ENCODE assay signal across 25 mouse cellular contexts in genomic region chrX:133926760-133927159, GRCm38 (mm10). TPM values are rescaled to one million over a fixed set of nuclear protein-coding genes. Genes with fewer than 3 reads are reported as not detected.
DNase-seq lines count a peak whose midpoint lies in the region; ATAC-seq and TF ChIP-seq lines count a peak whose summit lies in the region.
"Had no signal": no experiment of that assay in that cellular context is flagged by ENCODE, and none has a peak within 500 bp of the region (broad histone marks: within the 10 kb centered on the region; RNA-seq: fewer than 3 reads in every experiment).

No protein-coding gene starts in this region.

- H3K79me2 ChIP-seq in MEL (ENCODE audit: control insufficient read depth, insufficient read depth, low read length, poor library complexity): no peaks in the 10 kb centered on the region

- DNase-seq in A20 (ENCODE audit: low read depth, low spot score): peak; percentile 3
- no peak for DNase-seq in MEL (ENCODE audit: low read depth, low spot score)
- DNase-seq in kidney, adult 18-20 months: no peak
- no peak for DNase-seq in testis, postnatal 10 days (ENCODE audit: low spot score)
- DNase-seq in midbrain, embryonic 11.5 days (ENCODE audit: low spot score, missing footprints): no peak
- DNase-seq: adrenal gland, adult 2 months; adrenal gland, adult 8-10 months; adrenal gland, postnatal 10 days; adrenal gland, postnatal 14 days; adrenal gland, postnatal 25 days; adrenal gland, postnatal 36 days; B cell, adult 2 months; cerebellum, adult 11 months; cerebellum, adult 11-12 months; cerebellum, adult 18-20 months; cerebellum, adult 2 months had no signal

- ATAC-seq in granulocyte monocyte progenitor cell, adult 5-6 weeks (replicated peaks; ENCODE audit: poor library complexity, severe bottlenecking): peak; percentile 69
- peak; percentile 44; the same call in 1 of the 2 replicates for ATAC-seq in megakaryocyte progenitor cell, adult 5-6 weeks (replicated peaks; ENCODE audit: poor library complexity)
- no peak for ATAC-seq in kidney, embryonic 14.5 days (ENCODE audit: low FRiP score, low TSS enrichment)
- no peak for ATAC-seq in midbrain, embryonic 11.5 days (ENCODE audit: low FRiP score)
- ATAC-seq: activated CD4-positive, CD25-positive, alpha-beta regulatory T cell, adult 4 months; CD4-positive, CD25-positive, alpha-beta regulatory T cell, adult 4 months; Patski had no signal

- H3K36me3 ChIP-seq in MEL (ENCODE audit: control insufficient read depth in 1 of 2, insufficient read depth in 2 of 2, low read length in 2 of 2): no peaks in the 10 kb centered on the region
- H3K36me3 ChIP-seq in kidney, embryonic 14.5 days (ENCODE audit: control insufficient read depth, insufficient read depth, low read length): no peaks in the 10 kb centered on the region
- no peaks in the 10 kb centered on the region for H3K36me3 ChIP-seq in midbrain, embryonic 11.5 days (ENCODE audit: control insufficient read depth, insufficient read depth, low read length)
- H3K36me3 ChIP-seq: G1E had no signal

- no peak for TF ChIP-seq EP300 in MEL (IDR thresholded peaks at IDR 0.05; ENCODE audit: low read depth in 1 of 2, low read length in 2 of 2)

- no peak for TF ChIP-seq POLR2A in MEL (IDR thresholded peaks at IDR 0.05; ENCODE audit: control insufficient read depth in 1 of 2, insufficient read depth in 1 of 2, low read depth in 1 of 2, low read length in 2 of 2, poor library complexity in 1 of 2)

- 76% methylated on average over 5 of the region's 5 CpGs for WGBS in kidney, embryonic 14.5 days
- WGBS in midbrain, embryonic 11.5 days: 89% methylated on average over 5 of the region's 5 CpGs

- no peak for TF ChIP-seq CTCF in MEL (IDR thresholded peaks at IDR 0.05 in 2 of 3, conservative IDR thresholded peaks at IDR 0.05 in 1 of 3; ENCODE audit: control insufficient read depth in 1 of 3, insufficient read depth in 1 of 3, low read depth in 2 of 3, low read length in 3 of 3, poor library complexity in 1 of 3, severe bottlenecking in 1 of 3)

- no peak overlapping the region for H3K4me3 ChIP-seq in MEL (ENCODE audit: control insufficient read depth in 1 of 2, insufficient read depth in 1 of 2, low read depth in 2 of 2, low read length in 2 of 2)
- H3K4me3 ChIP-seq in kidney, embryonic 14.5 days (ENCODE audit: low read length): no peak overlapping the region
- no peak overlapping the region for H3K4me3 ChIP-seq in midbrain, embryonic 11.5 days (ENCODE audit: low read depth, low read length)

- no peak for TF ChIP-seq RAD21 in MEL (IDR thresholded peaks at IDR 0.05; ENCODE audit: low read depth, low read length)

- no peaks in the 10 kb centered on the region for H3K9me3 ChIP-seq in MEL (replicated peaks; ENCODE audit: insufficient read depth, low read length)
- H3K9me3 ChIP-seq in kidney, embryonic 14.5 days (ENCODE audit: control insufficient read depth, low read length): no peaks in the 10 kb centered on the region
- no peaks in the 10 kb centered on the region for H3K9me3 ChIP-seq in midbrain, embryonic 11.5 days (ENCODE audit: control insufficient read depth, low read length)
- H3K9me3 ChIP-seq: G1E had no signal

- no peak overlapping the region for H3K27ac ChIP-seq in MEL (ENCODE audit: control insufficient read depth, low read depth, low read length)
- H3K27ac ChIP-seq in kidney, embryonic 14.5 days (ENCODE audit: low read depth, low read length): no peak overlapping the region
- H3K27ac ChIP-seq in midbrain, embryonic 11.5 days (ENCODE audit: low read depth, low read length): no peak overlapping the region

- H3K9ac ChIP-seq in MEL (ENCODE audit: control insufficient read depth, low read depth, low read length, poor library complexity, severe bottlenecking): no peak overlapping the region
- H3K9ac ChIP-seq in kidney, embryonic 14.5 days (ENCODE audit: low read depth, low read length): no peak overlapping the region
- no peak overlapping the region for H3K9ac ChIP-seq in midbrain, embryonic 11.5 days (ENCODE audit: low read length)

- H3K4me1 ChIP-seq in MEL (ENCODE audit: control insufficient read depth in 1 of 2, insufficient read depth in 2 of 2, low read length in 2 of 2): peaks cover 0 to 2% of the 10 kb centered on the region in 2 experiments; a peak in 2 of 4 replicates
- H3K4me1 ChIP-seq in kidney, embryonic 14.5 days (ENCODE audit: control insufficient read depth, insufficient read depth, low read length): no peaks in the 10 kb centered on the region
- H3K4me1 ChIP-seq in midbrain, embryonic 11.5 days (ENCODE audit: control insufficient read depth, insufficient read depth, low read length): no peaks in the 10 kb centered on the region

- H3K4me2 ChIP-seq in kidney, embryonic 14.5 days (replicated peaks; ENCODE audit: low read depth, low read length): no peak overlapping the region
- H3K4me2 ChIP-seq in midbrain, embryonic 11.5 days: no peak overlapping the region

- no peaks in the 10 kb centered on the region; a peak in 1 of 4 replicates for H3K27me3 ChIP-seq in MEL (ENCODE audit: control insufficient read depth in 1 of 2, insufficient read depth in 2 of 2, low read length in 2 of 2)
- H3K27me3 ChIP-seq in kidney, embryonic 14.5 days (ENCODE audit: control insufficient read depth, insufficient read depth, low read length): no peaks in the 10 kb centered on the region; the same call in 1 of the 2 replicates
- no peaks in the 10 kb centered on the region; the same call in 1 of the 2 replicates for H3K27me3 ChIP-seq in midbrain, embryonic 11.5 days (ENCODE audit: control insufficient read depth, insufficient read depth, low read length)
- H3K27me3 ChIP-seq: CH12.LX had no signal

TF ChIP-seq in MEL, 35 proteins besides CTCF, POLR2A, EP300 and RAD21:
- TF ChIP-seq BHLHE40 (IDR thresholded peaks at IDR 0.05; ENCODE audit: borderline replicate concordance, low read depth, low read length) (peak; percentile 56; the same call in 1 of the 2 replicates), USF2 (IDR thresholded peaks at IDR 0.05; ENCODE audit: borderline replicate concordance in 1 of 2, insufficient read depth in 1 of 2, low read depth in 1 of 2, low read length in 2 of 2) (0 out of 4 replicates have a peak, but pooled peaks of 1 of the 2 experiments have one; percentile 48), MEF2A (IDR thresholded peaks at IDR 0.05; ENCODE audit: extremely low read depth, insufficient replicate concordance, low read depth, low read length, poor library complexity, severe bottlenecking) (no peak), USF1 (IDR thresholded peaks at IDR 0.05; ENCODE audit: low read depth, low read length) (peak; percentile 86), UBTF (IDR thresholded peaks at IDR 0.05; ENCODE audit: borderline replicate concordance, insufficient read depth, low read depth, low read length) (no peak), MAX (IDR thresholded peaks at IDR 0.05; ENCODE audit: low read length) (peak; percentile 24; the same call in 1 of the 2 replicates), E2F4 (IDR thresholded peaks at IDR 0.05; ENCODE audit: borderline replicate concordance, low read depth, low read length) (no peak)

RNA-seq across cellular contexts. Expression of gene Srpx2, which starts 18.5 kb away (rescaled TPM):
- not detected in 2 replicates for total RNA-seq in MEL (2012; rRNA removed)
- polyA plus RNA-seq in MEL (2012; ENCODE audit: insufficient read depth in 1 of 2, insufficient read length in 2 of 2, low read depth in 1 of 2, low replicate concordance in 2 of 2, missing spikeins in 1 of 2): not detected
- total RNA-seq in granulocyte monocyte progenitor cell, adult 5-6 weeks (2014; fragmentation: Nextera tagmentation): not detected in 2 replicates
- total RNA-seq in granulocyte monocyte progenitor cell, adult 5-6 weeks (2017): not detected in 2 replicates
- total RNA-seq in megakaryocyte progenitor cell, adult 5-6 weeks (2015): not detected in 2 replicates
- total RNA-seq in megakaryocyte progenitor cell, adult 5-6 weeks (2017): not detected in 2 replicates
- polyA plus RNA-seq in kidney, embryonic 14.5 days (2014; fragmentation: Nextera tagmentation; extraction: Ambion mirVana): 1.7 and 1.8 TPM in 2 replicates
- 1.6 and 1.8 TPM in 2 replicates for polyA plus RNA-seq in midbrain, embryonic 11.5 days (2014; fragmentation: Nextera tagmentation; extraction: Ambion mirVana)
- total RNA-seq: CH12.LX, G1E had no signal
- polyA plus RNA-seq: activated CD4-positive, CD25-positive, alpha-beta regulatory T cell, adult 4 months; CD4-positive, CD25-positive, alpha-beta regulatory T cell, adult 4 months; G1E had no signal

RNA-seq across cellular contexts. Expression of gene Tspan6, which starts 28.5 kb away (rescaled TPM):
- total RNA-seq in MEL (2012; rRNA removed): 14.1 and 15.7 TPM in 2 replicates
- polyA plus RNA-seq in MEL (2012; ENCODE audit: insufficient read depth in 1 of 2, insufficient read length in 2 of 2, low read depth in 1 of 2, low replicate concordance in 2 of 2, missing spikeins in 1 of 2): 10 to 100 TPM in 1 of 2 experiments, not detected in 1; 22.0 TPM
- 1.6 TPM in 1 of 2 replicates, not detected in the other for total RNA-seq in granulocyte monocyte progenitor cell, adult 5-6 weeks (2014; fragmentation: Nextera tagmentation)
- total RNA-seq in granulocyte monocyte progenitor cell, adult 5-6 weeks (2017): 2.3 TPM in 1 of 2 replicates, not detected in the other
- 2.0 and 3.8 TPM in 2 replicates for total RNA-seq in megakaryocyte progenitor cell, adult 5-6 weeks (2015)
- total RNA-seq in megakaryocyte progenitor cell, adult 5-6 weeks (2017): 3.0 and 3.9 TPM in 2 replicates
- polyA plus RNA-seq in kidney, embryonic 14.5 days (2014; fragmentation: Nextera tagmentation; extraction: Ambion mirVana): 203 and 238 TPM in 2 replicates
- polyA plus RNA-seq in midbrain, embryonic 11.5 days (2014; fragmentation: Nextera tagmentation; extraction: Ambion mirVana): 235 and 253 TPM in 2 replicates
- total RNA-seq: G1E had no signal
- polyA plus RNA-seq: G1E had no signal

RNA-seq across cellular contexts. Expression of gene Sytl4, which starts 54.9 kb away (rescaled TPM):
- total RNA-seq in MEL (2012; rRNA removed): 0.13 and 0.19 TPM in 2 replicates
- polyA plus RNA-seq in MEL (2012; ENCODE audit: insufficient read depth in 1 of 2, insufficient read length in 2 of 2, low read depth in 1 of 2, low replicate concordance in 2 of 2, missing spikeins in 1 of 2): under 1 TPM in 1 of 2 experiments, not detected in 1; 0.06 TPM
- total RNA-seq in granulocyte monocyte progenitor cell, adult 5-6 weeks (2014; fragmentation: Nextera tagmentation): 1.5 and 1.7 TPM in 2 replicates
- 3.1 and 4.9 TPM in 2 replicates for total RNA-seq in granulocyte monocyte progenitor cell, adult 5-6 weeks (2017)
- total RNA-seq in megakaryocyte progenitor cell, adult 5-6 weeks (2015): 1.3 and 1.9 TPM in 2 replicates
- 2.2 and 5.2 TPM in 2 replicates for total RNA-seq in megakaryocyte progenitor cell, adult 5-6 weeks (2017)
- 2.4 and 3.3 TPM in 2 replicates for polyA plus RNA-seq in kidney, embryonic 14.5 days (2014; fragmentation: Nextera tagmentation; extraction: Ambion mirVana)
- polyA plus RNA-seq in midbrain, embryonic 11.5 days (2014; fragmentation: Nextera tagmentation; extraction: Ambion mirVana): 1.5 and 1.8 TPM in 2 replicates
- polyA plus RNA-seq: C2C12, G1E had no signal

Comparison
In these comparisons a context has a peak if more than half of its experiments do, and no peak if none do; other contexts are left out.
1. ATAC-seq: peak in granulocyte monocyte progenitor cell, adult 5-6 weeks (single experiment) and megakaryocyte progenitor cell, adult 5-6 weeks (single experiment); none in kidney, embryonic 14.5 days (single experiment) and midbrain, embryonic 11.5 days (single experiment).